Mouse (Mus musculus) cerebellum, adult 8-10 months (tissue): ENCODE data around the gene Cgnl1.
A peak's percentile ranks its signal among the peaks of the same experiment; 100 is the strongest.

Source experiments
- DNase-seq: peaks from one replicate; pipeline ENCODE4 v3.0.0; 2022

Cgnl1 gene

GRCm38 (mm10) chr9:71709199-71709598 is 62.2 kb downstream of the Cgnl1 start:
- no peak for DNase-seq

- DNase-seq = no peak
Measured at GRCm38 (mm10) chr9:71707989-71708388, 63.4 kb downstream of the Cgnl1 start.

GRCm38 (mm10) chr9:71704332-71705014 is 66.9 kb downstream of the Cgnl1 start:
- no peak for DNase-seq

- DNase-seq = no peak
Measured at GRCm38 (mm10) chr9:71699087-71699486, 72.3 kb downstream of the Cgnl1 start.

GRCm38 (mm10) chr9:71698116-71698515 is 73.3 kb downstream of the Cgnl1 start:
- no peak for DNase-seq

GRCm38 (mm10) chr9:71697189-71697588 is 74.2 kb downstream of the Cgnl1 start:
- DNase-seq = no peak

GRCm38 (mm10) chr9:71696762-71697161 is 74.6 kb downstream of the Cgnl1 start:
- peak; percentile 64 for DNase-seq

- no peak for DNase-seq
Measured at GRCm38 (mm10) chr9:71695133-71695532, 76.3 kb downstream of the Cgnl1 start.

- DNase-seq = no peak
Measured at GRCm38 (mm10) chr9:71694223-71694622, 77.2 kb downstream of the Cgnl1 start.

- no peak for DNase-seq
Measured at GRCm38 (mm10) chr9:71693771-71694170, 77.6 kb downstream of the Cgnl1 start.

GRCm38 (mm10) chr9:71692165-71692564 is 79.2 kb downstream of the Cgnl1 start:
- DNase-seq = no peak

- no peak for DNase-seq
Measured at GRCm38 (mm10) chr9:71689369-71690073, 81.9 kb downstream of the Cgnl1 start.

GRCm38 (mm10) chr9:71686463-71686862 is 84.9 kb downstream of the Cgnl1 start:
- no peak for DNase-seq

- no peak for DNase-seq
Measured at GRCm38 (mm10) chr9:71684772-71685171, 86.6 kb downstream of the Cgnl1 start.

- no peak for DNase-seq
Measured at GRCm38 (mm10) chr9:71680381-71680780, 91.0 kb downstream of the Cgnl1 start.

GRCm38 (mm10) chr9:71679103-71679815 is 92.1 kb downstream of the Cgnl1 start:
- DNase-seq = peak; percentile 37

- DNase-seq = no peak
Measured at GRCm38 (mm10) chr9:71676988-71677688, 94.3 kb downstream of the Cgnl1 start.

- DNase-seq = no peak
Measured at GRCm38 (mm10) chr9:71675799-71676414, 95.5 kb downstream of the Cgnl1 start.

- no peak for DNase-seq
Measured at GRCm38 (mm10) chr9:71675216-71675615, 96.2 kb downstream of the Cgnl1 start.

- DNase-seq = no peak
Measured at GRCm38 (mm10) chr9:71674476-71674875, 96.9 kb downstream of the Cgnl1 start.

- DNase-seq = no peak
Measured at GRCm38 (mm10) chr9:71672495-71672894, 98.9 kb downstream of the Cgnl1 start.

- DNase-seq = no peak
Measured at GRCm38 (mm10) chr9:71670677-71671076, 100.7 kb downstream of the Cgnl1 start.

- no peak for DNase-seq
Measured at GRCm38 (mm10) chr9:71667616-71668015, 103.8 kb downstream of the Cgnl1 start.
